Mouse (Mus musculus): ENCODE data around the gene Nfib.

Nfib gene

DNA sequence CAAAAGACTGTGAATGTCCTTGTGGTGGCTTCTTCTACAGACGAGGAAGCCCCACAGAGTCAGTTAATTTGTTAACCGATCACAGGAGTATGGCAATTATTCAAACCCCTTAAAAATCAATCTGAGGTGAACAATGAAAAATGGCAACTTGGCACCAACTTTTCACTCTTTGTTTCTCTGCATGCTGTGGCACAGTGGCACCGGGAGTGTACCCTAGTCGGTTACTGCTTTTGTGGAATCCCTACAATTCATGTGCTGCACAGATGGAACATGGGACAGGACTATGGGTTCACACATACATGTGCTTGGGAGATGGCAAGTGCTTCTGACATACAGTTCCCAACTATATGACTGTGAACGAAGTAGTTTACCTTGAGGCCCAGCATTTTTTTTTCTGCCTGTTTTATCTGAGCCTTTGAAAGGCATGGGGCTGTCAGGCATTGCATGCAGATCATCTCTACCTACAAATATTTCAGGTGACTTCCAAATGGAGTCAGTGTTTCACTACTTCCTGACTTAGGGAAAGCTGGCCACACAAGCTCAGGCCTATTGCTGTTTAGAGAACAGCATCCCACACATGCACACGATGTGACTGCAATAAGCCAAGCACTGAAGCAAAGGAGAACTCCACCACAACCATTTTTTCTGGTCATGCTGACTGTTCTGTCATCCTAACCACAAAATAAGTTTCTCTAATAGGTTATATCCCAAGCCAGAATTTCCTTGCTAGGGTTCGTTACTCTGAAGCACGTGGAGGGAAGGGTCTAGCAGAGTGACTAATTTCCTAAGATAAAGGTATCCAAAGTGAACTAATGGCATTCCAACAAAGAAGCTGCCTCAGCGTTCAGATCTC, 205.6 kb downstream of the Nfib start:
- DNase-seq (ENCODE audit: low read depth, low spot score), result no peak

DNA sequence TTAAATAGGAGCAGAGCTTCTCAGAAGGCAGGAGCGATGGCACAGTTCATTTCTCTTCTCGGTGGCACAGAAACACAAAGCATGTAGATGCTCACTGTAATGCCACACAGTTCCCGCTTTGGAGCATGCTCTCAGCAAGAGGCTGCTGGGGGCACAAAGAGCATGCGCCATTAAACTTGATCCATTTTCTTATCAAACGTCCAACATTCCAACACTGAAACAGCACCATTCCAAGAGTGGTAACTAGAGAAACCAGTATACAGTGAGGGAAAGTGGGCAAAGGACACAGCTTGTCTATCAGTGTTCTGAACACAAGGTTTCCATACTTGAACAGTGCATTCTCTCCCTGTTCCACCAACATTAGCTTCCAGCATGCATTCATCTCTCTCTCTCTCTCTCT, 206.3 kb downstream of the Nfib start:
- DNase-seq (ENCODE audit: low read depth, low spot score), result no peak

DNA sequence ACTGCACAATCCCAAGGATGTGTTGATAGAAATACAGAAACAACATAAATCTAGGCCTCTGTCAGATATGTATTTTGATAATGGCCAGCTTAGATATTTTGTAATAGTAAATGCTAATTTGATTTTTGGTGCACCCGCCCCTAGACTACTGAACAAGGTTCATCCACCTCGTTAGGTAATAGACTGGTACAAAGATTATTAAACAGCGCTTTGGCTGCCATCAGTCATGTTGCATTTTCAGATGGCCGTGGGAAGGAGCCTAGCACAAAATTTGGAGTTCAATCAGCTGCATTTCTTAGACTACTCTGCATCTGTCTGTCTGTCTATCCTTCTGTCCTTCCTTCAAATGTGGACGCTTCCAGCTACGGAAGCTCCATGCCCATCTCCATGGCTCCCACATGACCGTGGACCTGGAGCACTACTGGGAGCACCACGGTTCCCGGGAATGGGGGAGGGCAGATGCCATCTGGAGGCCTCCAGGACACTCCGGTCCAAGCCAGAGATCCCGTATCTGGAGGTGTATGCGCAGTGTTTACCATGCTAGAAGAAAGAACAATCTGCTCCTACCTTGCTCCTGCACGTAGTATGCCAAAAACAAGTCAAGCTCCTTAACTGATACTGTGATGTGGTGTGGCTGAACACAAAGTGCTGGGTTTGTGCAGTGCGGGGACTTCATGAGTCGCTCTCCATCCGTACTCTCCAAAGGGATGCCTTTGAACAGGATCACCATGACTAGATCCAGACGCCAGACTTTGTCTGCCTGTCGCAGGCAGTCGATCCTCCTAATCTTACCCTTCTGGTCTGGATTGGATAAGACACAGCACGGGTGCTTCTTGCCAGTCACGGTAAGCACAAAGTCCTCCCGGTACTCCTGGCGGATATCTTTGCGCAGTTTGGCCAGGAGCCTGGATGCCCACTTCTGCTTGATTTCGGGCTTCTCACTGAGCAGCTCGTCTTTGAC, 207.6 kb downstream of the Nfib start:
- peak; percentile 31 for DNase-seq (ENCODE audit: low read depth, low spot score)

DNA sequence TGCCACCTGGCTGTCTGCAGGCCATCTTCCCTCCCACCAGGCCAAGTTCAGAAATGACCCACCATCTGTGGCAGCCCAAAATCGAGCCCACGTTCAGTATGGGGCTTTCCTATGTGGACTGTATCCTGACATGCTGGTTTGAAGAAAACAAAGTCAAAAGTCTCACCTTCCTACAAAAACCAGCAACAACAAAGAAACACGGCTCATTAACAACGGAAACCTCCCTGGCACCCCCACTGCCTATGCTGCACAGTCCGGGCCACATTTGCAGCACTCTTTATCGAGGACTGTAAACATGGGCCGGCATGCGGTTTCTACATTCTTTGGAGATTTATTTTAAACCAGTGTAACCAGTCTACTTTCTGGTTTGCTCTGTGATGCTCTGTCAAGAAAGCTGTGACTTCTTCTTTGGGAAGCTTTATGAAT, 208.4 kb downstream of the Nfib start:
- no peak for DNase-seq (ENCODE audit: low read depth, low spot score)

DNA sequence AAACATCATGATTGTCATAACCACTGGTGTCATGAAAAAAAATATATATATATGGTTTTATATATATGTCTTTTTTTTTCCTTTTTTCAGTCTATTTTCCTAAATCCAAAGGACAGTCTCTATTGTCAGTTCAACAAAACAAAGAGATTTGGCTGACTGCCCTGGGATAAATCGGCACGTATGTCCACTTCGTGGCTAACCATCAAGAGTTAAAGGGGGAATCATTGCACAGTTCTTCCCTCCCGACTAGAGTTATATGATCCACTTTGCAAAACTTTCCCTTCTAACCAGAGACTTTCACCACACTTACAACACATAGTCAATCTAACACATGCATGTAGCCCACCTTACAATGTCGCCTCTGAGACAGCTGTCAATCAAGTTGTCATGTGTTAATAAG, 209.2 kb downstream of the Nfib start:
- no peak for DNase-seq (ENCODE audit: low read depth, low spot score)

DNA sequence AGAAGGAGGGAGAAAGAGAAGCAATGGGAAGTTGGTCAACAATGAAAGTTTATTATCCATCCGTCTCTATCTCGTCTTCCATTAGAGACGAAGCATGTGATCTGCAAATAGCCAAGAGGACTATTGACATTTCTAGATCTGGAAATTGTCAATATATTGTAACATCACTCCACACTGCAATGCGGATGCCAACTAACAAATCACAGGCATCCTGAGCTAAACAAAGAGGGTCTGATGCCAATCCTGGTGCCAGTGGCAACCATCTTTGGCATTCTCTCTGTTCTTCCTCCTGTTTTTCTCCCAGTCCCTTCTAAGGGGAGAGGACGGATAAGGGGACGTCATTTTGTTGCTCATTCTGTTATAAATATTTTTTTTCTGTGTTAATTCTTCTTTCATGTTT, 209.9 kb downstream of the Nfib start:
- DNase-seq (ENCODE audit: low read depth, low spot score), result no peak

DNA sequence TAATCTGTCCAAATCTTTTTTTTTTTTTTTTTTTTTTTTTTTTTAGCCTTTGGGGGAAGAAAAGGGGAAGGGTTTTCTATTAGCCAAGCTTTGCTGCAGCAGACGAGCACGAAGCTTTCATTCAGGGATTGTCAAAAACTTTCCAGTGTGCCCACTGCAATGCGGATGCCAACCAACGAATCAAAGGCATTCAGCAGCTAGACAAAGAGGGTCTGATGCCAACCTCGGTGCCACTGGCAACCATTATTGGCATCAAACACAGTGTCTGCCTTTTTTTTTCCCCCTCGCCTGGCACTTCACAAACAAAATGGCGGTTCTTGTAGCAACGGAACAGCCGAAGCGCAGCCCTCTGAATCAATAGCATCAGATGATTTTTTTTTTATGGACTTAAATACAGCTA, 210.7 kb downstream of the Nfib start:
- no peak for DNase-seq (ENCODE audit: low read depth, low spot score)

DNA sequence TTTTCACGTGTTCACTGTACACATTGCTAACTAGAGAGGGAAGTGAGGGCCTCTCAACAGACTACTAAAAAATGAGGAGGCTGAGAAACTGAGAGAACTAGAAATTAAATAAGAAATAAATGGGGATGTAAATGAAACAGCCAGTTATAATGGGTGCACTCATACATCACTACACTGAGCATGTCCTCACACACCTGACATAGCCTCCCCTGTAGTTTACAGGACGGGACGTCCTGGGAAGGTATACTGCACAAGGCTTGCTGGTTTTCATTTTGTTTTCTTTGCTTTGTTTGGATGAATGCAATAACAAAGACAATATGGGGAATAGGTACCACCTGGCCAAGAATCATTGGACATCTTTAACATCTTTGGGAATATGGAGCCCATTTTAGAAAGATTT, 211.1 kb downstream of the Nfib start:
- no peak for DNase-seq (ENCODE audit: low read depth, low spot score)

DNA sequence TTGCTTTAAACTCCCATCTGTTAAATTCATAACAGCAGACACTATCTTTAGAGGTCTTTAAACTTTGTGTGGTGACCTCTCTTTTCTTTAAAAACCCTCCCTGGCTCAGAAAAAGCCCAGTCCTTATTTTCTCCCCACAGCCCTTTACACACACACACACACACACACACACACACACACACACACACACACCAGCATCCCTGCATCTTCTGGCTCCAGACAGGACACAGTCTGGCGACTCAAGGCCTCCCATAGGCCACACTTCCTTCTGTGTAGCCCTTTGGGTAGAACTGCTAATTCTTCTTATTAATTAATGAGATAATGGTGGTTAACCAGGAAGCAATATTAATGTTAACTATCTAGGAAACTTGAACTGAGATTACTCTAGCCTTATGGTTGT, 211.7 kb downstream of the Nfib start:
- no peak for DNase-seq (ENCODE audit: low read depth, low spot score)

DNA sequence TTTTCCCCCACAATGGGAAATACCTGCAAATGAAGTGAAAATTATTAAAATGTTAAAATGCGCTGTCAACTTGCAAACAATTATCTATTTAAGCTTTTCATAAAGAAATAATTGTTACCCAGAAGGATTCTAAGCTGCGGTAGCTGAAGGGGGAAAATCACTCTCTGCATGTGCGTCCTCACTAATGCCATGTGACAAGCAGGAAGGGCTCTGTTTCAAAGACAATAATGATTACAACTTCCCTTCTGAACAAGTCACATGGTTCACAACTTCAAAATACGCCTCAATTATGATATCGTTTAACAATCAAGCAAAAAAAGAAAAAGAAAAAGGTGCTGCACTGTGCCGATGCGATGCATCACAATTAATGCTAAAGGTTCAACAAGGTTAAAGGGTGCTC, 212.2 kb downstream of the Nfib start:
- no peak for DNase-seq (ENCODE audit: low read depth, low spot score)

DNA sequence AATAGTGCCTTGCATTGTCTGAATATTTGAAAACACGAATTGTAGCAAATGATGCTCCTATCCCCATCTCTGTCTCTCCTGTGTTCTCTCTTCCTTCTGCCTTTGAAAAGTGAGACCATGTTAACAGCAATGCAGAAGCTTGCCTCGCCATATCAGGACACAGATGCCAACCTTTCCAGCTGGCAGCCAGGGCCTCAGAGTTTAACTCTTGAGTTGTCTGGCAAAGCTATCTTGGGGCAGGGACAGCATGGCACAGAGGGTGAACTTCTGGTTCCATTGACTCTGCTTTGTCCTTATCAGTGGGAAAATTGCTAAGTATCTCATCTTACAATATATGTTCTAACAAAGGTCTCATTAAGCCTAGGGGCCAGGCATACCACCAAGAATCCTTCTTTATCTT, 212.8 kb downstream of the Nfib start:
- DNase-seq (ENCODE audit: low read depth, low spot score), result no peak

DNA sequence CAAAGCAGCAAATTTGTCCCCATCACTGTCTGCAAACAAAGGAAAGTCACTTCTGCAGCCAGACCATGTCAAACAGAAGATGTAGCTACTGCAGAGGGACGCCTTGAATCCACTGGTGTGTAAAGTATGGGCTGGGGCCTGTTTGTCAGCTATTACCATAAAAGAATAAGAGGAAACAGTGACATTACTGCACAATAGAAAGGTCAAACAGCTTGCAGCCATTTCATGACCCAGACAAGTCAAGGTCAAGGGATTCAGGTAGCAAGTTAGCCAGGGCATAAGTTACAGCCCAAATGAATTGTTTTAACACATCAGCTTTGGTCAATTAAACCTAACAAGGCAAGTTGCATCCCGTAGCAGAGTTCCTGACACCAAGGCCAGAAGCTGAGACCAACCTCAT, 215.6 kb downstream of the Nfib start:
- DNase-seq (ENCODE audit: low read depth, low spot score), result peak; percentile 39

DNA sequence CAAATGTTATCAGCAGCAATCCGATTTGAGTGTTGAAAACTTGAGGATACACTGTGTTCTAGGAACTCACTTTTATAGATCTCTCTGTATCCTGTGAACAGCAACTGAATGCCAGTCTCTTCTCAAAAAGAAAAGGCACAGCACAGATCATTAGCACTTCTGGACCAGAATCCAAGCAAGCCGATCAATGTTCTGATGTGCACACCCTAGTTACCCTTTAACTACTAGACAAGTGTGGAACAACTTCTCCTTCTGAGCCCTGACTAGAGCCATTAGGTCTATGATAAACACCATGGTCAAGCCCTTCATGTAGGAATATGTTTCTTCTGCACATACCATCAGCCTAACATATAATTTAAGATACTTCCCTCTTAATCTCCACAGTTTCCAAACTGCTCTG, 219.6 kb downstream of the Nfib start:
- no peak for DNase-seq (ENCODE audit: low read depth, low spot score)

DNA sequence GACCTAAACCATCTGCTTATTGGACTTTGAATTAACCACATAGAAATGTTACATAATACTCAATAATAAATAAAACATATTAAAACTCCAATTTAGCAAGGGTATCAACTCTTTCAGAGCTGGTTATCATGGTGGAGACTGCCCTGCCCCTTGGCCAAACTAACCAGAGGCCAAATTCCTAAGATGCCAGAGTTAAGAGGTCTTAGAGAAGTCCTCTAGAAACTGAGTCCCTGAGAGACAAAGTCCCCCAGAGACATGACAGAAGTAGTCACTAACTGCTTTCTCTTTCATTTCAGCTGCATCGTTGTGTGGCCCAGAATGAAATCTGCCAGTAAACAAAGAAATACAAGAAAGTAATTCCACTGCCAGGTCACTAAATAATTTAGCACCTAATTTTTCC, 221.7 kb downstream of the Nfib start:
- peak; percentile 51 for DNase-seq (ENCODE audit: low read depth, low spot score)

DNA sequence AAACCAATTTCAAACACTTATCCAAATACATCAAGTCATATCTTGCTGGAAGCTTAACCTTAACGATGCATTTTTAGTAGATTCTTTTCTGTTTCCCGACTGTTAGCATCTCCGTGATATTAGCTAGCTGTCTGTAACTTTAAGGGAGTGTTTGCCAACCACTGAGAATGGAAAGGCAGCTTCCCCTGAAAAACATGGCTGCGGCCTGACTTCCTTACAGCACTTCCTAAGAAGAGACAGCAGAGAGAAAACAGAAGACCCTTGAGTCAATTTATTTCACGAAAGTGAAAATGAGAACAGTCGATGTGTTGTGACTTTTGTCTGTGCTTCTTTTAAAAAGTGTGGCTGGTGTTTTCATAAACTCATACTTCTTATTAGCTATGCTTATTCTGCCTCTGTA, 222.3 kb downstream of the Nfib start:
- DNase-seq (ENCODE audit: low read depth, low spot score), result no peak

DNA sequence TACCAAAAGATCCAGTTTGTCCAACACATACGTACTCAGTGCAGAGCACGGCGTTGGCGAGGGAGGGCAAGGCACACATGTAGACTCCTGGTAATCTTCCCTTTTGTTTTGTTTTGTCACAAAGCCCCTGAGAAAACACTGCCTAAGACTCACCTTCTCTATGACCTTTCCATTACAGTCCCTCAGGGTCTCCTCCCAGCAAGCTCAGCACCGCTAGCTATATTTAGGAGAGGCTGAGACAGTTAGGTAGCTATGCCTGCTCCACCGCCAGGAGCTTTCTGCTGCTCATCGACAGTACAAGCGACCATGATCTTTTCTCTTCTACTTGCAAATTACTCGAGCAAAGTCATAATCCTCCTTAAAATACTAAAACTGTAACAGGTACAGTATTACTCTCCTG, 224.9 kb downstream of the Nfib start:
- peak; percentile 58 for DNase-seq (ENCODE audit: low read depth, low spot score)

DNA sequence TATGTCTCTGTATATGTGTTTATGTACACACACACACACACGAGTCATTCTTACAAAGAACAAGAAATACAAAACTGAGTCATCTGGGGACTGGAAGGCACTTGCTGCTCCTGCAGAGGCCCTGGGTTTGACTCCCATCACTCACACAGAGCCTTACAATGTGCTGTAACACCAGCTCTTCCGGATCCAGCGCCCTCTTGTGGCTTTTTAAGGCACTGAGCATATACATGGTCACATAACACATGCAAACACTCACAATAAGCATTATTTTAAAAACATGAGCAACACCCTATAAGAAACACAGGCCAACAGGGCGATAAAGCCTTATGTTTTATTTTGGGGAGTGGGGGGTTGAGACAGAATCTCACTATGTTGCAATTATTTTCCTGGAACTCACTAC, 226.2 kb downstream of the Nfib start:
- peak; percentile 71 for DNase-seq (ENCODE audit: low read depth, low spot score)

DNA sequence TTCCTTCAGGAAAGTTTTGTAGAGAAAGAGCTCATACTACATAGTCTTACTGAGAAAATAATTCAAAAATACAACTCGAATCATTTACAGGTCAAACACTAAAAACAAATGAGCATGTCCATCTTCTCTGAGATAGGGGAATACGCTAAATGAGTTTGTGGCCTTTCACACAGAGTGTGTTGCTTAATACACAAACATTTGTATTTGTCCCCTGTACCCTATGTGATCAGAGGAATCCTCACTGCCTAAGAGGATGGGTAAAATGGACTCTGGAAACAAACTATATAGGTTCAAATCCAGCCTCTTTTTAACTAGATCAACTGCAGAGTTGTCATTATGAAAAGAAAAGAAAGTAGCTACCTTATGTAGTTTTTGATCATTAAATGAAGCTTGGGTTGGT, 227.8 kb downstream of the Nfib start:
- DNase-seq (ENCODE audit: low read depth, low spot score), result no peak

DNA sequence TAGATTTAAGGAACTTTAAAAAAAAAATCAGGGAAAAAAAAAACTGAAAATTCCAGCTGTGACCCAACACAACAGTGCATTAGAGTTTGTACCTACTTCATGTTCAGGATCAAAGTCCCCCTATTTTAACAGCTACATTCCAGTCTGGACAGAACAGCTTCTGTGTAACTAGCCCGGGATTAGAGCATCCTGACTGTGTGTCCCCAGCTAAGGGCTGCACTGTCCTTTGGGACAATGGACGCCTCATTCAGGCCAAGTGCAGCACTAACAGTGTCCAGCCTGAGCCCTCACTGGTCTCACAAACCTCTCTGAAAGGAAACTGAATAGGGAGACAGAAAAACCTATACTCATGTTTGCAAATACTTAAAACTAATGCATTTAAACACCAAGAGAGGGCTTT, 229.1 kb downstream of the Nfib start:
- DNase-seq (ENCODE audit: low read depth, low spot score), result no peak

DNA sequence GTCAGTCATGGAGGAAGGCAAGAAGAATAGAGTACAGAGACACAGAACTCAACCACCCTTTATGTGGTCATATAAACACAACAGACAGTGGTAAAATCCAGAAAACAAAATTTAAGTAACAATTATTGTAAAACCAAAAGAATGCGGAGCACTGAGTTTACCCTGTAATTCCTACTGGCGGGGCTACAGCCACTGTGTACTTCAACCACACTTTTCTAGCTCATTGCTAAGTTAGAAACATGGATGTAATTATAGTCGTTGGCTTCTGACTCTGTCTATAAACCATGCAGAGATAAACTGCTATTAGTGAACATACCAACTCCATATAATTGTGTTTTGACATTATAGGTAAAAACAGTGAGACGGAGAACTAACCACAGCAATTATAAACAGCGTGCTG, 231.2 kb downstream of the Nfib start:
- no peak for DNase-seq (ENCODE audit: low read depth, low spot score)

DNA sequence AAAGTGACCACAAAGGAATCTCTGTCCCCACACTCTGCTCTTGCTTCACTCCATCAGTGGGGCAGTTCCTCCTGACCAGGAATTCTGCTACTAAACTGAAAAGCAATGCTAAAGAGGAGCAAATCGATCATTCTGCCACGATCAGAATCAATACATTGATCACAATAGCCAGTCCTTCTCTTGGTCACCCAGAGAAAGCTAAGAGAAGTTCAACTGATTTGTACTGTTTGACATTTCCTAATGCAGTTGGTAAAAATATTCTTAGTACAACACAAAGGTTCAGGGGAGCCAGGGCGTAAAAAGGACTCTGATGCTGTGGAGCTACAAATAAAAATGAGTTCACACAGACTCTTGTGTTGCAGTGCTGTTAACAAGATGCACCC, 234.6 kb downstream of the Nfib start:
- DNase-seq (ENCODE audit: low read depth, low spot score), result no peak

DNA sequence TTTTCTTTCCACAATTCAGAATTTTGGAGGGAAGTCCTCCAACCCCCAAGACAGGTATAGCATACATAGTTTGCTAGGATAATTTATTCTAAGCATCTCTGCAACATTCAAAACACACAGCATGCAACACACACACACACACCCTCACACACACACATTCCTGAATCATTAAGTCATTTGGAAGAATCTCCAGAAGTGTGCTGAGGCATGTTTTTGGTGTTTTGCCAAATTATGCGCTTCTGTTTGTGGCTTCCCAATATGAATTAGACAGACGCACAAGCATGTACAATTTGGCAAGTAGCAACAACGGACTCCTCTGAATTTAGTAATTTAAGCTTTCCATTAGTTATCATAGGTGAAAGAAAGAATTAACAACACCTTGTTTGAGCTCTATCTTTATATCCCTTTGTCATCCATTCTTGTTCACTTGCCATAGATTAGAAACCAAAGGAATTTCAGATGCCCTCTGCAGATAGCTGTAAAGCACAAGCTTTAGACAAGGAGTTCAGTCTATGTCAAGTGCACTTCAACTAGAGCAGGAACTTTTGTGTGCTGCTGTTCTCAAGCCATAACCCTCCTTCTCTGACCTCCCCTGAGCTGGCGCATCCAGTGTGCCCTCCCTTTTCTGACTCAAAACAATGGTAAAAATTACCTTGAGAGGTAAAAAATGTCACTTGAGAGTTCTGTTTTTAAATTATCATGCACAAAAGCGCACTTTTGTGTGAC, 235.2 kb downstream of the Nfib start:
- DNase-seq (ENCODE audit: low read depth, low spot score), result no peak

Measured in ZHBTc4 (cell line).